Mouse (Mus musculus) left cerebral cortex, adult 2 months (tissue): ENCODE data around the gene Serpine2. TPM values are rescaled to one million over a fixed set of nuclear protein-coding genes. Genes with fewer than 3 reads are reported as not detected.

Experiments used
- DNase-seq, 2 experiments: peaks; one replicate each; pipeline ENCODE4 v3.0.0; 2021 to 2022; ENCODE audit warnings: low spot score in 2 of 2, mixed read lengths in 1 of 2; ENCODE audit errors: extremely low spot score in 1 of 2
- H3K27ac ChIP-seq: fragments of 200-600 bp; 2 replicates; pipeline ENCODE4 v1.8.1; 2022
- H3K4me3 ChIP-seq: fragments of 200-600 bp; 2 replicates; pipeline ENCODE4 v1.8.1; 2022
- CTCF ChIP-seq: fragments of 200-600 bp; IDR thresholded peaks from 2 replicates; pipeline ENCODE4 v1.8.1; 2022; ENCODE audit warnings: antibody characterized with exemption, mild to moderate bottlenecking, moderate library complexity
- intact Hi-C: fragments of 180-260 bp; cut with DNase I; formaldehyde crosslinking; loops from one replicate; pipeline ENCODE4 v1.15.1; 2025
- long read RNA-seq, 2 experiments: library from polyadenylated mRNA; stranded (forward); transcript quantifications; one replicate each; pipeline ENCODE4 v2.0.0; 2021; ENCODE audit warnings: borderline mapping rate in 2 of 2
- total RNA-seq, 2 experiments: library from RNA; stranded (reverse); gene quantifications; 2 replicates each; pipeline ENCODE4 v1.2.3; 2021

Gene Serpine2
- total RNA-seq = 100 to 1,000 TPM; 134 to 141 TPM
- long read RNA-seq, experiment 1, transcript Serpine2-201 (9 exons, 2,210 nt) = major isoform, 411 of 428 reads
- long read RNA-seq, experiment 1, partial matches to known transcripts = 8 of 428 reads
- long read RNA-seq, experiment 1, other reads (novel, unspliced or antisense) = 8 of 428 reads
- long read RNA-seq, experiment 2, transcript Serpine2-201 (9 exons, 2,210 nt) = major isoform, 375 of 387 reads
- long read RNA-seq, experiment 2, partial matches to known transcripts = 6 of 387 reads
- long read RNA-seq, experiment 2, other reads (novel, unspliced or antisense) = 6 of 387 reads

DNA sequence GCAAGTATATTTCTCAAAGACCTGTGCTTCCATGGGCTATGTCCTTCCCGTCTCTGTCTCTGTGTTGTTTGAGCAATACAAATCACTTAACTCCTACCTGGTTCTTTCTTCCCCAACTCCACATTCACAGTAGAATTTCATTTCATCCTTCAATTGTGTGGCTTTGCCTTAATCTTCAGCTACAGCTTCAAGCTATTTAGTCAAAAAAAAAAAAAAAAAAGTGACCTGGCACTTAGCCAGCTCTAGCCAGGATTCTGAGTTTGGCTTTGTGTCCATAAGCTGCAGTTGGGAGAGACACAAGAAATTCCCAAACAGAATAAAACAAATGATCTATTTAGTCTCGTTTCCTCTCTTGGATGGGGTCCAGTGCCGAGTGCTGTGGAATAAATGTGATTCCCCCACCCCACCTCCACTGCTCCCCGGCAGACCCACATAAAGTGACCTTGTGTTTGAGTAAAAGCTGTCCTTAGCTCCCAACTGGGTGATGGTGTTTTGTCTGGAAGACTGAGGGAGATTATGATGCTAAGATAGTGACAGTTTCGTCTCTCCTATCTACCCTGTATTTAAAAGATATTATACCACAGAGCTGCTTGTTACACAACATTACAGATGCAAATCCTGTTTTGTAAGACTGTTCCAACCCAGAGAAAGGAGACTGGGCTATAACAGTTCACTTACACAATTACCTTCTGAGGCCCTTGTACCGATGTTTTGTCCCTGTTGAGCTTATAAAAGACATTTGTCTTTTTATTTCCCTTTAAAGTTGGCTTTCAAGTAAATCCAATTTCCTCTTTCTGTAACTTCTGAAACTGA lies at the start of gene Serpine2:
Gene Serpine2 (minus strand): TSS at position 51 of the 813 bp plus-strand sequence.
- intact Hi-C loops = no loop called here

GRCm38 (mm10) chr1:79907811-79908210 lies 46.8 kb upstream of the Serpine2 start:
- intact Hi-C loops = no loop called here
- no peak for TF ChIP-seq CTCF

More for the DNA sequence above, at the start of gene Serpine2:
- Histone ChIP-seq H3K4me3 (no peak within 1 kb of the TSS), H3K27ac (peak within 1 kb of the TSS; percentile 40; the same call in 1 of the 2 replicates)
- DNase-seq = peak in 1 of 2 experiments; percentile 20
- no peak for TF ChIP-seq CTCF

DNA sequence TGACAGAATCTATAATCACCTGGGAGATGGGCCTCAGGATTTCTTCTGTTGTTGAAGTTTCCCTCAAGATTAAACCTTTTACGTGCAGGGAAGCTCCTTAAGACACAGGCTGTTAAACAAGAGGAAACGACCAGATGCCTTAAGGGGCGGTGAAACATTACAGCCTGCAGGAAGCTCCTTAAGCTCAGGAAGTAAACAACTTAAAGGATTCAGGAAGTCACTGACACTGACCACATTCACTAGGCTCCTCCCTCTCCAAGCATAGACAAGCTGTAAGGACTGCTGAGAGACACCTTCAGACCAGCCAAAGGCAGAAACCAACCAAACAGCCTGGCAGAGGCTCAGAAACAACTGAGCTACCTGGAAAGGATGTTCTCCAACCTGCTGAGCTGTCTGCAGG lies 44.3 kb upstream of the Serpine2 start:
- no peak for TF ChIP-seq CTCF
- intact Hi-C loops = no loop called here
- H3K27ac ChIP-seq = no peak overlapping the region
- no peak overlapping the region for H3K4me3 ChIP-seq
- no peak for DNase-seq

More at GRCm38 (mm10) chr1:79907811-79908210, 46.8 kb upstream of the Serpine2 start:
- no peak overlapping the region for H3K27ac ChIP-seq
- DNase-seq = no peak
- H3K4me3 ChIP-seq = no peak overlapping the region

- Histone ChIP-seq H3K4me3 (no peak overlapping the region), H3K27ac (no peak overlapping the region)
- intact Hi-C loops = no loop called here
- peak; percentile 14 to 15 for DNase-seq
- TF ChIP-seq CTCF = no peak
These were observed 41.9 kb upstream of the Serpine2 start for GRCm38 (mm10) chr1:79902901-79903300.

- DNase-seq = no peak
- H3K4me3 ChIP-seq = no peak overlapping the region
- intact Hi-C loops = no loop called here
- TF ChIP-seq CTCF = no peak
- no peak overlapping the region for H3K27ac ChIP-seq
These were observed 21.7 kb upstream of the Serpine2 start for GRCm38 (mm10) chr1:79882648-79883047.

- no peak overlapping the region for H3K27ac ChIP-seq
- intact Hi-C loops = no loop called here
- DNase-seq = no peak
- no peak for TF ChIP-seq CTCF
- H3K4me3 ChIP-seq = no peak overlapping the region
These were observed 13.8 kb upstream of the Serpine2 start for GRCm38 (mm10) chr1:79874741-79875140.

- peak overlapping the region; percentile 40; the same call in 1 of the 2 replicates for H3K27ac ChIP-seq
- TF ChIP-seq CTCF = no peak
- peak in 1 of 2 experiments; percentile 18 for DNase-seq
- H3K4me3 ChIP-seq = no peak overlapping the region
- intact Hi-C loops = no loop called here
These were observed 455 bp downstream of the Serpine2 start for GRCm38 (mm10) chr1:79860411-79861039.

- intact Hi-C loops = loop anchor here (2.0 kb wide), 1 partner anchor 35 kb away; no protein-coding TSS in a partner anchor
- no peak for DNase-seq
- no peak for TF ChIP-seq CTCF
- Histone ChIP-seq H3K27ac (no peak overlapping the region), H3K4me3 (no peak overlapping the region)
These were observed 1.0 kb downstream of the Serpine2 start for GRCm38 (mm10) chr1:79859975-79860374.

- Histone ChIP-seq H3K4me3 (peak overlapping the region; percentile 77), H3K27ac (no peak overlapping the region)
- no peak for DNase-seq
- intact Hi-C loops = loop anchor here (2.0 kb wide), 1 partner anchor 34 kb away; no protein-coding TSS in a partner anchor
- TF ChIP-seq CTCF = no peak
These were observed 2.0 kb downstream of the Serpine2 start for GRCm38 (mm10) chr1:79859026-79859425.

DNA sequence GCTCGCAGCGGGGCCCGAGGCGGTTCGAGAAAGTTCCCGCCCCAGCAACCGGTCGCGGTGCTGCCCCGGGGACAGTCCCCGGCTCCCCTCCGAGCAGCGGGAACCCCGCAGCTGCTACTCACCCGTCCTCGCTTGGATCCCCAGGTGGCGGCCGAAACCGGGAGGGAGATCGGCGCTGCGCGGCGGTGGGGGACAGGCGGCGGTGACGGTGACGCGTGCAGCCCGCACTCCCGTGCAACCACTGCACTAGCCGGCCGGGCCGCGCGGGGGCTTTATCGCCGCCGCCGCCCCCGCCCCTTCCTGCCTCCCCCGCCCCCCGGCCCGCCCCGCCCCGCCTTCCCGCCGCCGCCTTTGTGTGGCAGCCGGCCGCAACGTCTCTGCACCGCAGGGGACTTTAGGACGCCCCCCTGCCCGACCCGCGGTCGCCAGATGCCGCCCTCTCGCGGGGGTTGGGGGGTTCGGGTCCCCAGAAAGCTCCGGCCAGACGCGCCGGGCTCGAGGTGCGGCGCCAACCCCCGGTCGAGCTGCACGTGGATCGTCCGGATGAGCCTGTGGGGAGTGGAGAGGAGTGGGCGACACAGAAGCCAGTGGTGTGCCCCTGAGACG lies 2.5 kb downstream of the Serpine2 start:
- no peak; the same call in 1 of the 2 replicates for TF ChIP-seq CTCF
- peak; percentile 40 for DNase-seq
- H3K27ac ChIP-seq = peak overlapping the region; percentile 81
- H3K4me3 ChIP-seq = peak overlapping the region; percentile 77
- intact Hi-C loops = loop anchor here (2.0 kb wide), 1 partner anchor 34 kb away; no protein-coding TSS in a partner anchor
